ENCODE assay signal across 21 mouse cellular contexts in the genomic region with DNA sequence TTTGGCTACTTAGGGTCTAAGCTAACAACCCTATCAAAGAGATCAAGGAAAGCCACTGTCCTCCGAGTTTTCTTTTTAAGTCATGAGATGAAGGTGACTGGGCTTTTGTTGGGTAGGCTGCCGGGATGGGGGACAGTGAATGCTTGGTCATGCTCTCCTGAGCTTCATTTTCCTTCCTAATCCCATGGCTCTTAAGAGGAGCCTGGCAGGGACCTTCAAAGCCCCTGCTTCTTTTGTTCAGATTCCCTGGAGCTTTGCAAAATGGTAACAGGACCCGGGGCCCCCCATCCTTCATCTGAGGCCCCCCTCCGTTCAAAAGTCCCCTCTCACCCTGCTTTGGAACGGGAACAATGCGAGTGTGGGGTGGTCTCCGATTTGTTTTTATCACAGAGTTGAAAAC.
A peak's percentile ranks its signal among the peaks of the same experiment; 100 is the strongest.
DNase-seq lines count a peak whose midpoint lies in the region; ATAC-seq and TF ChIP-seq lines count a peak whose summit lies in the region.
"Had no signal": no experiment of that assay in that cellular context is flagged by ENCODE, and none has a peak within 500 bp of the region (broad histone marks: within the 10 kb centered on the region; RNA-seq: fewer than 3 reads in every experiment).

No protein-coding gene starts in this region.

- peak; percentile 35 for DNase-seq in forebrain, embryonic 10.5 days (ENCODE audit: extremely low spot score, low spot score)
- no peak for DNase-seq in forebrain, postnatal 0 days
- DNase-seq in embryo, embryonic 10 days (ENCODE audit: low spot score), result peak; percentile 20
- peak; percentile 93 for DNase-seq in midbrain, embryonic 11.5 days (ENCODE audit: low spot score, missing footprints)
- no peak for DNase-seq in liver, embryonic 11.5 days (ENCODE audit: low spot score)
- DNase-seq in urinary bladder, adult 18-20 months (ENCODE audit: low spot score in 2 of 2), result no peak
- DNase-seq: adrenal gland, postnatal 14 days; cerebellum, adult 18-20 months; cerebellum, postnatal 25 days; gastrocnemius, postnatal 36 days; kidney, postnatal 4 days; liver; liver, postnatal 0 days; lung, postnatal 10 days; thymus, adult 2 months had no signal

- no peaks in the 10 kb centered on the region for H3K36me3 ChIP-seq in forebrain, embryonic 10.5 days (replicated peaks)
- no peaks in the 10 kb centered on the region for H3K36me3 ChIP-seq in forebrain, postnatal 0 days (ENCODE audit: insufficient read depth)
- no peaks in the 10 kb centered on the region for H3K36me3 ChIP-seq in midbrain, embryonic 11.5 days (ENCODE audit: control insufficient read depth, insufficient read depth, low read length)
- H3K36me3 ChIP-seq in liver, embryonic 11.5 days (ENCODE audit: control insufficient read depth, insufficient read depth, low read length), result no peaks in the 10 kb centered on the region
- H3K36me3 ChIP-seq: embryonic facial prominence, embryonic 13.5 days; neural tube, embryonic 15.5 days; stomach, embryonic 15.5 days had no signal

- TF ChIP-seq CTCF in forebrain, postnatal 0 days (IDR thresholded peaks at IDR 0.05; ENCODE audit: low read depth), result no peak
- no peak for TF ChIP-seq CTCF in embryonic fibroblast, embryonic 13.5 days (IDR thresholded peaks at IDR 0.05; ENCODE audit: borderline replicate concordance, insufficient read depth, low read length)

- no peak for TF ChIP-seq POLR2A in embryonic fibroblast, embryonic 13.5 days (IDR thresholded peaks at IDR 0.05; ENCODE audit: low read depth, low read length)

- no peaks in the 10 kb centered on the region for H3K9me3 ChIP-seq in forebrain, embryonic 10.5 days
- no peaks in the 10 kb centered on the region for H3K9me3 ChIP-seq in forebrain, postnatal 0 days (ENCODE audit: low read length)
- no peaks in the 10 kb centered on the region for H3K9me3 ChIP-seq in midbrain, embryonic 11.5 days (ENCODE audit: control insufficient read depth, low read length)
- no peaks in the 10 kb centered on the region for H3K9me3 ChIP-seq in liver, embryonic 11.5 days (ENCODE audit: control insufficient read depth, low read length)
- H3K9me3 ChIP-seq: embryonic facial prominence, embryonic 13.5 days; neural tube, embryonic 15.5 days; stomach, embryonic 15.5 days had no signal

- no peak overlapping the region for H3K9ac ChIP-seq in forebrain, postnatal 0 days
- H3K9ac ChIP-seq in midbrain, embryonic 11.5 days (ENCODE audit: low read length), result no peak overlapping the region
- no peak overlapping the region for H3K9ac ChIP-seq in liver, embryonic 11.5 days (ENCODE audit: low read depth, low read length)
- H3K9ac ChIP-seq: embryonic facial prominence, embryonic 13.5 days; liver, postnatal 0 days; neural tube, embryonic 15.5 days; stomach, embryonic 15.5 days had no signal

- no peak for ATAC-seq in forebrain, postnatal 0 days
- peak; percentile 90 for ATAC-seq in midbrain, embryonic 11.5 days (ENCODE audit: low FRiP score)
- ATAC-seq in liver, embryonic 11.5 days (replicated peaks; ENCODE audit: low FRiP score), result no peak
- no peak for ATAC-seq in inflammation-experienced regulatory T-cells, adult 6 months
- ATAC-seq: liver, postnatal 0 days; Patski had no signal

- no peak overlapping the region for H3K4me2 ChIP-seq in forebrain, postnatal 0 days (ENCODE audit: low read depth)
- H3K4me2 ChIP-seq in midbrain, embryonic 11.5 days, result peak overlapping the region; percentile 14; the same call in 1 of the 2 replicates
- H3K4me2 ChIP-seq in liver, embryonic 11.5 days, result no peak overlapping the region
- H3K4me2 ChIP-seq: embryonic facial prominence, embryonic 13.5 days; neural tube, embryonic 15.5 days; stomach, embryonic 15.5 days had no signal

- peaks cover 35% of the 10 kb centered on the region for H3K27me3 ChIP-seq in forebrain, embryonic 10.5 days (ENCODE audit: poor library complexity, severe bottlenecking)
- H3K27me3 ChIP-seq in forebrain, postnatal 0 days (ENCODE audit: insufficient read depth, low read length), result no peaks in the 10 kb centered on the region
- H3K27me3 ChIP-seq in midbrain, embryonic 11.5 days (ENCODE audit: control insufficient read depth, insufficient read depth, low read length), result no peaks in the 10 kb centered on the region; the same call in 1 of the 2 replicates
- no peaks in the 10 kb centered on the region for H3K27me3 ChIP-seq in liver, embryonic 11.5 days (replicated peaks; ENCODE audit: control insufficient read depth, insufficient read depth, low read length)
- H3K27me3 ChIP-seq: embryonic facial prominence, embryonic 13.5 days; neural tube, embryonic 15.5 days; Patski; stomach, embryonic 15.5 days had no signal

- 8% methylated on average over 7 of the region's 7 CpGs for WGBS in forebrain, embryonic 10.5 days
- 10% methylated on average over 7 of the region's 7 CpGs for WGBS in forebrain, postnatal 0 days
- 3% methylated on average over 7 of the region's 7 CpGs for WGBS in midbrain, embryonic 11.5 days
- 70% methylated on average over 7 of the region's 7 CpGs for WGBS in liver, embryonic 11.5 days

- H3K4me1 ChIP-seq in forebrain, embryonic 10.5 days, result peaks cover 38% of the 10 kb centered on the region
- peaks cover 5% of the 10 kb centered on the region; the same call in 1 of the 2 replicates for H3K4me1 ChIP-seq in forebrain, postnatal 0 days (ENCODE audit: insufficient read depth)
- H3K4me1 ChIP-seq in embryonic fibroblast, embryonic 13.5 days (ENCODE audit: control insufficient read depth, insufficient read depth, low read length), result no peaks in the 10 kb centered on the region; the same call in 1 of the 2 replicates
- H3K4me1 ChIP-seq in midbrain, embryonic 11.5 days (ENCODE audit: control insufficient read depth, insufficient read depth, low read length), result peaks cover 14% of the 10 kb centered on the region
- no peaks in the 10 kb centered on the region for H3K4me1 ChIP-seq in liver, embryonic 11.5 days (replicated peaks; ENCODE audit: control insufficient read depth, insufficient read depth, low read length)
- H3K4me1 ChIP-seq: stomach, embryonic 15.5 days had no signal

- no peak overlapping the region for H3K4me3 ChIP-seq in forebrain, embryonic 10.5 days
- no peak overlapping the region for H3K4me3 ChIP-seq in forebrain, postnatal 0 days (ENCODE audit: low read depth, low read length)
- H3K4me3 ChIP-seq in embryonic fibroblast, embryonic 13.5 days (ENCODE audit: insufficient read depth, low read length), result no peak overlapping the region
- H3K4me3 ChIP-seq in midbrain, embryonic 11.5 days (ENCODE audit: low read depth, low read length), result no peak overlapping the region
- no peak overlapping the region for H3K4me3 ChIP-seq in liver, embryonic 11.5 days (ENCODE audit: low read depth, low read length)
- H3K4me3 ChIP-seq: embryonic facial prominence, embryonic 13.5 days; neural tube, embryonic 15.5 days; stomach, embryonic 15.5 days had no signal

- H3K27ac ChIP-seq in forebrain, embryonic 10.5 days, result peak overlapping the region; percentile 63
- H3K27ac ChIP-seq in forebrain, postnatal 0 days (ENCODE audit: low read depth, low read length), result no peak overlapping the region
- peak overlapping the region; percentile 3; the same call in 1 of the 2 replicates for H3K27ac ChIP-seq in embryonic fibroblast, embryonic 13.5 days (ENCODE audit: insufficient read depth, low read length)
- no peak overlapping the region for H3K27ac ChIP-seq in midbrain, embryonic 11.5 days (ENCODE audit: low read depth, low read length)
- no peak overlapping the region for H3K27ac ChIP-seq in liver, embryonic 11.5 days (ENCODE audit: low read depth, low read length)
- H3K27ac ChIP-seq: neural tube, embryonic 15.5 days; stomach, embryonic 15.5 days had no signal

Comparison
In these comparisons a context has a peak if more than half of its experiments do, and no peak if none do; other contexts are left out.
1. DNase-seq: peak in forebrain, embryonic 10.5 days (single experiment), embryo, embryonic 10 days (single experiment) and midbrain, embryonic 11.5 days (single experiment); none in forebrain, postnatal 0 days (single experiment), liver, embryonic 11.5 days (single experiment) and urinary bladder, adult 18-20 months (0 of 2).
2. H3K27ac ChIP-seq: peak in forebrain, embryonic 10.5 days (single experiment) and embryonic fibroblast, embryonic 13.5 days (single experiment); none in forebrain, postnatal 0 days (single experiment), midbrain, embryonic 11.5 days (single experiment) and liver, embryonic 11.5 days (single experiment).